13 mouse cellular contexts compared by ENCODE assay signal in the genomic region with DNA sequence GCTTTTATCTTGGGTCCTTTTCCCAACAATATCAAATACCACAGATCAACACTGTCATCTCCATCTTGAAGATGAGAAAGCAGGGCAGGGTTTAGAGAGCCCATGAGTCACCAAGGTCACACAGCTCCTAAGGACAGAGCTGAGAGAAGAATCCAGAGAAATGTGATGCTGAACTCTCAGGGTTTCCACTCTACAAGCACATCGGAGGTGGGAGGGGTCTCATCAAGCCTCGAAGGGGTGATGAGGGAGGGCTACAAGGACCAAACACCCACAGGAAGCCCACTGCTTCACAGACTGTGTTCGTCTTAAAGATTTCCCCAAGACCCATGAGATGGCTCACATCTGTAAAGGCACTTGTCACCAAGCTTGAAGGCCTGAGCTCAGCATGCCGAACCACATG. TPM values are rescaled to one million over a fixed set of nuclear protein-coding genes. Genes with fewer than 3 reads are reported as not detected.
"Had no signal": no experiment of that assay in that cellular context is flagged by ENCODE, and none has a peak within 500 bp of the region (broad histone marks: within the 10 kb centered on the region; RNA-seq: fewer than 3 reads in every experiment).

No protein-coding gene starts in this region.

- H3K4me3 ChIP-seq: left cerebral cortex, adult 2 months; limb, embryonic 10.5 days; lung, embryonic 15.5 days; midbrain, embryonic 15.5 days; neural tube, embryonic 12.5 days had no signal

- H3K27me3 ChIP-seq: lung, embryonic 15.5 days; midbrain, embryonic 15.5 days; neural tube, embryonic 12.5 days had no signal

- H3K27ac ChIP-seq: left cerebral cortex, adult 2 months; limb, embryonic 10.5 days; lung, embryonic 15.5 days; midbrain, embryonic 15.5 days; neural tube, embryonic 12.5 days; stomach, postnatal 0 days had no signal

- ATAC-seq: midbrain, embryonic 15.5 days had no signal

- H3K9me3 ChIP-seq: lung, embryonic 15.5 days; midbrain, embryonic 15.5 days; neural tube, embryonic 12.5 days had no signal

- DNase-seq: kidney, adult 8-10 months; kidney, postnatal 25 days; thymus, postnatal 4 days had no signal

- H3K9ac ChIP-seq: lung, embryonic 15.5 days; midbrain, embryonic 15.5 days; neural tube, embryonic 12.5 days had no signal

- H3K4me2 ChIP-seq: midbrain, embryonic 11.5 days; midbrain, embryonic 15.5 days; neural tube, embryonic 12.5 days had no signal

- H3K36me3 ChIP-seq: midbrain, embryonic 15.5 days had no signal

RNA-seq across cellular contexts. Expression of a gene that starts 36.1 kb away (rescaled TPM):
- total RNA-seq: left cerebral cortex, adult 2 months; megakaryocyte progenitor cell, adult 5-6 weeks; monocyte, adult 5-6 weeks; neutrophil, adult 5-6 weeks had no signal
